Mouse (Mus musculus) embryonic facial prominence, embryonic 11.5 days (tissue): Measurements from ENCODE around the gene Aldh3a1. TPM values are rescaled to one million over a fixed set of nuclear protein-coding genes. Genes with fewer than 3 reads are reported as not detected.

Experiments used
- ATAC-seq: fragments of 200-750 bp; cut with Nextera tagmentation; replicated peaks from 2 replicates; pipeline ENCODE4 v1.8.0; 2017; ENCODE audit warnings: low read depth; ENCODE audit not compliant: insufficient number of reproducible peaks, low FRiP score, low TSS enrichment
- DNase-seq: peaks from one replicate; pipeline ENCODE4 v3.0.0-alpha.2; 2015; ENCODE audit warnings: low spot score
- H3K27ac ChIP-seq: fragments of 300-500 bp; sonication (generic); replicated peaks from 2 replicates; pipeline ENCODE4 v1.5.1; 2014; ENCODE audit warnings: mild to moderate bottlenecking, low read depth, low read length, control low read depth
- H3K27me3 ChIP-seq: fragments of 300-500 bp; sonication (generic); 2 replicates; pipeline ENCODE4 v1.6.1; 2014; ENCODE audit warnings: mild to moderate bottlenecking, low read length, moderate library complexity, mixed read lengths; ENCODE audit not compliant: control insufficient read depth, insufficient read depth
- H3K36me3 ChIP-seq: fragments of 300-500 bp; sonication (generic); replicated peaks from 2 replicates; pipeline ENCODE4 v1.6.1; 2014; ENCODE audit warnings: low read depth, mild to moderate bottlenecking, low read length, moderate library complexity, mixed read lengths; ENCODE audit not compliant: control insufficient read depth, insufficient read depth
- H3K4me1 ChIP-seq: fragments of 300-500 bp; sonication (generic); 2 replicates; pipeline ENCODE4 v1.6.1; 2014; ENCODE audit warnings: low read length, mixed read lengths; ENCODE audit not compliant: control insufficient read depth, insufficient read depth
- H3K4me2 ChIP-seq: fragments of 300-500 bp; sonication (generic); 2 replicates; pipeline ENCODE4 v1.6.1; 2014; ENCODE audit warnings: low read depth, mild to moderate bottlenecking, control low read depth, low read length, moderate library complexity
- H3K4me3 ChIP-seq: fragments of 300-500 bp; sonication (generic); 2 replicates; pipeline ENCODE4 v1.5.1; 2014; ENCODE audit warnings: low read depth, low read length, control low read depth
- H3K9ac ChIP-seq: fragments of 300-500 bp; sonication (generic); replicated peaks from 2 replicates; pipeline ENCODE4 v1.6.1; 2014; ENCODE audit warnings: mild to moderate bottlenecking, control low read depth, low read length
- H3K9me3 ChIP-seq: fragments of 300-500 bp; sonication (generic); replicated peaks from 2 replicates; pipeline ENCODE4 v1.6.1; 2016; ENCODE audit warnings: mild to moderate bottlenecking, low read length, inconsistent platforms, mixed read lengths; ENCODE audit not compliant: control insufficient read depth
- WGBS: fragments of 180-500 bp; shearing (Covaris S2); extraction: QIAGEN DNeasy Blood & Tissue Kit; methylation state at CpG from one replicate; pipeline ENCODE4 v1.1.7; 2014; 5-methylcytosine and 5-hydroxymethylcytosine counted together
- polyA plus RNA-seq: library from polyadenylated mRNA; unstranded; fragments of >200 nt; fragmentation: Nextera tagmentation; extraction: Ambion mirVana; gene quantifications from 2 replicates; pipeline ENCODE4 v1.2.1, GENCODE M21; 2014

Aldh3a1 gene
- polyA plus RNA-seq, 1 experiment from 2014 or later, result not detected

GRCm38 (mm10) chr11:61263841-61264240 is 56.5 kb downstream of the Aldh3a1 start:
- ATAC-seq (no peak), DNase-seq (no peak)
- Histone ChIP-seq H3K9me3 (no peaks in the 10 kb centered on the region), H3K36me3 (no peaks in the 10 kb centered on the region; the same call in none of the 2 replicates), H3K4me3 (no peak overlapping the region), H3K4me2 (no peak overlapping the region), H3K27ac (no peak overlapping the region), H3K9ac (no peak overlapping the region), H3K4me1 (no peaks in the 10 kb centered on the region), H3K27me3 (no peaks in the 10 kb centered on the region)
- WGBS, result 97% methylated on average over 1 of the region's 1 CpGs

- ATAC-seq, result peak; percentile 99
- Histone ChIP-seq H3K4me2 (peak within 1 kb of the TSS; percentile 71), H3K9me3 (no peaks in the 10 kb centered on the region), H3K4me3 (peak within 1 kb of the TSS; percentile 75), H3K9ac (peak within 1 kb of the TSS; percentile 93), H3K27ac (peak within 1 kb of the TSS; percentile 87), H3K27me3 (no peaks in the 10 kb centered on the region), H3K36me3 (no peaks in the 10 kb centered on the region), H3K4me1 (no peaks in the 10 kb centered on the region)
- peak; percentile 96 for DNase-seq
- under 1% methylated on average over 58 of the region's 58 CpGs for WGBS
Measured at GRCm38 (mm10) chr11:61266551-61267533, 59.5 kb downstream of the Aldh3a1 start, which contains the start of gene Aldh3a2. TSS of gene Aldh3a2 (minus strand) at chr11:61267464.

Other genes starting within 250 kb of the Aldh3a1 start
- gene Kcnj12, start 185.0 kb upstream of the Aldh3a1 start, polyA plus RNA-seq, result 2.4 and 2.7 TPM in 2 replicates
- 0.81 and 1.5 TPM in 2 replicates for gene Tnfrsf13b, start 80.8 kb upstream of the Aldh3a1 start, polyA plus RNA-seq
- 222 and 229 TPM in 2 replicates for gene Usp22, start 32.5 kb upstream of the Aldh3a1 start, polyA plus RNA-seq
- 22.4 and 24.2 TPM in 2 replicates for gene Aldh3a2, start 59.9 kb downstream of the Aldh3a1 start, polyA plus RNA-seq
- gene Slc47a2, start 135.3 kb downstream of the Aldh3a1 start, polyA plus RNA-seq, result not detected in 2 replicates
- gene Slc47a1, start 170.8 kb downstream of the Aldh3a1 start, polyA plus RNA-seq, result 0.18 and 0.48 TPM in 2 replicates
- gene Rnf112, start 246.6 kb downstream of the Aldh3a1 start, polyA plus RNA-seq, result 0.25 and 0.42 TPM in 2 replicates